Mouse (Mus musculus) induced T-regulatory cell, adult 2 months (primary cell): ENCODE data around the gene Sufu.

Experiments used
- DNase-seq: peaks from one replicate; pipeline ENCODE4 v3.0.0-alpha.2; 2012; ENCODE audit warnings: low read depth

The Sufu gene

DNA sequence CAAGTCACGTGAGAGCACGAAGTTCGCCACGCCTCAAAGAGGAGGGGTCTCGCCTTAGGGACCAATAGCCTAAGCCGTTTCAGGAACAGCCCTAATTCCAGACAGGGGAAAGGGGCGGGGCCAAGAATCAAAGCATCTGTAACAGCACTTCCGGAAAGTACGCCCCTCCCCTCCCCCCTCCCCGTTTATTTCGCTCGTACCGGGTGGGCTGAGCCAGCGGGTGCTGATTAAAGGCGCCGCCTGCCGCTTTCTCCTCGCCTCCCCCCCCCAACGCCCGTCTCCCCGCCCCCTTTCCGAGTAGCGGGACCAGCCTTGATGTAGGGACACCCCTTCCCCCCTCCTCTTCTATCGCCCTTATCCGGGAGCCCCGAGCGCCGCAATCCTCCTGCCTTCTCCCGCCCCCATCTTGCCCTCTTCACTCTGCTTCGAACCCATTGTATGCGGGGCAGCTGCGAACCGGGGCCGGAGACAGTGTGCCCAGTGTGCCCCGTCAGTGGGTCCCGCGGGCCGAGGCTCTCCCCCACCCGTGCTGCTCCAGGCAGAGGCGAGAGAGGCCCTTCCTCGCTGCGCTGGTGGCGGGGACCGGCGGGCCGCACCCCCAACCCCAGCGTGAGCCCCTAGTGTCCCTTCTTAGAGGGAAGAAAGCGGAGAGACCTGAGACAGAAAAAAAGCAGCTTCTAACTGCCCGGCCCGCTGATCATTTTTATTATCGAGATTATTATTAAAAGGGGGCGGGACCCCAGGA, 103.3 kb downstream of the Sufu start:
- peak; percentile 100 for DNase-seq

GRCm38 (mm10) chr19:46500581-46501341, 104.1 kb downstream of the Sufu start:
- DNase-seq: peak; percentile 64

GRCm38 (mm10) chr19:46501401-46502068, 104.8 kb downstream of the Sufu start, which contains the start of gene Trim8:
Gene Trim8 (plus strand): TSS chr19:46501702.
- DNase-seq: peak; percentile 78

DNA sequence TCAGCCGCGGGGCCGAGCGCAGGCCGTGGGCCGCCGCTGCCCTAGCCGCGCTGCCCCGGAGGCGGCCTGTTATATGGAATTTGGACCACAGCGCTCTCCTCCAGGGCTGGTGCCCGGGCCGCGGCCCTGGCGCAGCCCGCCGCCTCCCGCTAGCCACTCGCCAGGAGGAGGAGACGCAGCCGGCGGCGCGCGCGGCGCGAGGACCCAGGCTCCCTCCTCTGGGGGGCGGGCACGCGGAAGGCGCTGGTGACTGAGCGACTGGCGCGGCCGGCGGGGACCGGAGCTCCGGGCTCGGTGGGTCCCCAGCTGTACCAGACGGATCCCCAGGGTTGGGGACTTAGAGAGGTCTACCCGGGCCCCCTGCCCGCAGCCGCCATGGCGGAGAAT, 105.4 kb downstream of the Sufu start:
- DNase-seq: peak; percentile 82

GRCm38 (mm10) chr19:46502471-46503166, 105.9 kb downstream of the Sufu start:
- DNase-seq: peak; percentile 87

- peak; percentile 92 for DNase-seq
These were observed 106.8 kb downstream of the Sufu start for GRCm38 (mm10) chr19:46503351-46504084.

DNA sequence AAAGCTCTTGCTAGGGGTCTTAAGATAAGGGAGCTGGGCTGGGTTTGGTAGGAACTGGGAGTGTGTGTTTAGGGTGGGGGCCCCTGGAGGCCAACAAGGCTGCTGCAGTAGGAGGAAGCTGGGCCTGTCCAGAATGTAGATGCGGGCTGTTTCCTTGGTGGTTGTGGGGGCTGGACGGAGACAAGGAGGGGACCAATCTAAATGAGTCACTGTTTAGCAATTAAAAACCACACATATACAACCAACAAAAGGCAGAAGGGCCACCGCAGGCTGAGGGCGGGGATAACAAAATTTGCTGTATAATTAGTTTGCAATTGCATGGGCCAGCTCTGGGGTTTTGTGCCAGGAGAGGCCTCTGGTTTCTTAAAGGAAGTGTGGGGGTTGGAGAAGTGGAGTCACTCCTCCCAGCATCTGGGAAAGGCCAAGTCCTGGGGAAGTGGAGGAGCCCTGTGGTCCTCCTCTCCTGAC, 107.4 kb downstream of the Sufu start:
- DNase-seq: no peak

- no peak for DNase-seq
These were observed 108.2 kb downstream of the Sufu start for GRCm38 (mm10) chr19:46504822-46505417.

DNA sequence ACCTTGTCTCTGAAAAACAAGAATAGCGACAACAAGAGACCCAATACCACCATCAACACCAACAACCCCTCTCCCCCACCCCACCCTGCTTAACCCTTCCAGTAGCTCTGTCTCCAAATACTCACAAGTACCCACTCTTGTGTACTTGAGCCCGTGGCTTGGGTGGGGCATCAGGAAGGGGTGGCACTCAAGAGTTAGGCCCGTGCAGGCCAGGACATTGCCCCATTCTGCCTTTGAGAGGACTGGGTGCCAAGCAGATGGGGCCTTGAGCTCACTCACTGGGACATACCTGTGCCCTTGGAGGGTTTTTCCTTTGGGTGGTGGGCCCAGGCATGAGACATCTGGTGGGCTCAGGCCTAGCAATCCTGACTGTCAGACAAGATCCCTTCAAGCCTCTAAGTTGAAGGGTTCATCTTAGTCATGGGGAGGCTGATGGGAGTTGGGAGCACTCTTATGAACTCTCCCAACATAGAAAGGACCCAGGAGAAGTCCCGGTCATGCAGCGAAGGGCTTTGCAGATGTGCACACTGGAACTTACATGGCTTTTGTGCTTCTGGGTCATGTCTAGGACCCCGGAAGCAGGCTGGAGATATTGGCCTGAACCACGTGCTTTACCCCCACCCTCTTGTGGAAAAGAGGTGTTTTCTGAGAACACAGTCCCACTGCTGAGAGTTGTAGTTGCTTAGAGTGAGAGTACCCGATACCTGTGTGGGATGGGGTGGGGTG, 109.1 kb downstream of the Sufu start:
- no peak for DNase-seq

- DNase-seq: no peak
These were observed 109.6 kb downstream of the Sufu start for GRCm38 (mm10) chr19:46506372-46506717.

- no peak for DNase-seq
These were observed 110.5 kb downstream of the Sufu start for GRCm38 (mm10) chr19:46507181-46507581.

DNA sequence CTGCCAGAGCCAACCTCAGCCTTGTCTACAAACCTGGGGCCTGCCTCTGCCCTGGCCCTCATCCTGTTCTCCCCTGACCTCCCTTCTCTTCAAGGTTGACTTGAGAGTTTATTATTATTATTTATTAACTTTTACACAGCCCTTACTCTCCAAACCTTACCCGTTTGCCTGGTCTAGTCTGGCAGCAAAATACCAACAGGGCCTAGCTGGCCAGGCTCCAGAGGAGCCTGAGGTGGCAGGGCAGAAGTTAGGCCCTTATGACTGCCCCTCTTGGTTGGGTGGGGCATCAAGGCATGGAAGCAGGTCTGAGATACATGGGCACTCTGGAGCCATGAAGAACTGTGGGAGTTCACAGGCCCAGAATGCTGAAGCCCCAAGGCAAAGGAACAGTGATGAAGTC, 111.1 kb downstream of the Sufu start:
- no peak for DNase-seq

DNA sequence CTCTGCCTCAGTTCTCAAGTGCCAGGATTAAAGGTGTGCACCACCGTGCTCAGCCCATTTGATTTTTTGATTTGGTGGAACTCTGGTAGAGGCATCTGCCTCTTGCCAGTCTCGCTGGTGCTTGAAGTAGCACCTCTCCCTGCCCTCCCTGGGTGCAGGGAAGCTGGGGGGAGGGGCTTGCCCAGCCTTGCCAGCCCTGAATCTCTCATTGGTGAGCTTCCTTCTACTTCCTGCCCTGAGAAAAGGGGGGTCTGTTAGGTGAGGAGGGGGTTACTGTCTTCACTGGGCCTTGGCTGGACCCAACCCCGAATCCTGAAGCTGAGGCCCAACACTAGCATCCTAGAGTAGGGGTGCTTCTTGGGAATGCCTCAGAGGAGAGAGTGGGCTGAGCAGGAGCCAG, 112.0 kb downstream of the Sufu start:
- DNase-seq: no peak

DNA sequence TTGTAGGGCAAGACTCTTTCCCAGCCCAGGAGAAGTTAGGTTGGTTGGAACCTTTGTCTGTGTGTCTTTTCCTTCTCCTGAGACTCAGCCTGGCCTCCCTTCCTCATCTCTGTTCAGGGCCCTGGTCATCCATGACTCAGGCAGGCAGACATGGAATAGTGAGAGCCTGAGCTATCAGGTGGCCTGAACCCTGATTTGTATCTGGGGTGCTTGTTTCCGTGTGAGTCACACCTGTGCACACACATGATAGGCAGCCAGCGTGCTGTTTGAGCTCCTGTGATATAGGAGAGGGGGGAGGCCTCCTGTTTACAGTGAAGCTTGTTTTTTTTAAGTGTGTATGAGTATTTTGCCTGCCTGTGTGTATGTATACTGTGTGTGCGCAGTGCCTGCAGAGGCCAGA, 112.5 kb downstream of the Sufu start:
- DNase-seq: peak; percentile 55

- no peak for DNase-seq
These were observed 113.0 kb downstream of the Sufu start for GRCm38 (mm10) chr19:46509736-46510135.

DNA sequence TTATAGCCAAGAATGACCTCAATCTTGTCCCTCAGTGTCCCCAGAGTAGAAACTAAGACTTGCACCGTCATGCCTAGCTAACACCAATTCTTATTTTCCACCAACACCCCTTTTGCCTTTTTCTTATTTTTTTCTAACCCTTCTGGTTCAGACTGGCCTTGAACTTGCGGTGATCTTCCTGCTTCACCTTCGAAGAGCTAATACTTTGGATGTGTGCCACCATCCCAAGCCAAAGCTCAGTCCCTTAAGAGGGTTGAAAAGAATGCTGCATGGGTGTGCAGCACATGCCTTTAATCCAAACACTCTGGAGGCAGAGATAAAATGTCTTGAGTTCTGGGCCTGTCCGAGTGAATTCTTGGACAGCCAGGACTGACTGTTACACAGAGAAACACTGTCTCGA, 113.7 kb downstream of the Sufu start:
- DNase-seq: no peak

DNA sequence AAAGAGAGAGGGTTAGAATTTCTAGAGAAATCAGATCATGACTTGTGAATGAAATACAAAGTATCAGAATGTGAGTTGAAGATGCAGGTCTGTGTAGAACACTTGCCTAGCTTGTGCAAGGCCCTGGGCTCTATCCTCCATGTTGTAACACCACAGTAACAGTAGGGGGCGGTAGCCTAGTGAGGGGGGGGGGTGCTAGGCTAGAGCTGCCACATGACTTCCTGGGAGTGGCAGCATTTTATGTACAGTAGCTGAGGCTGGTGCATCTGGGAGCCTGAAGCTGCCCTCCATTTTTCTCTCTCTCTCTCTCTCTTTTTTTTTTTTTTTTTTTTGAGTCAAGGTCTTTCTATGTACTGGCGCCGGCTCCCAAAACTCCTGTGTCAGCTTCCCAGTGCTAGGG, 114.1 kb downstream of the Sufu start:
- DNase-seq: peak; percentile 81

DNA sequence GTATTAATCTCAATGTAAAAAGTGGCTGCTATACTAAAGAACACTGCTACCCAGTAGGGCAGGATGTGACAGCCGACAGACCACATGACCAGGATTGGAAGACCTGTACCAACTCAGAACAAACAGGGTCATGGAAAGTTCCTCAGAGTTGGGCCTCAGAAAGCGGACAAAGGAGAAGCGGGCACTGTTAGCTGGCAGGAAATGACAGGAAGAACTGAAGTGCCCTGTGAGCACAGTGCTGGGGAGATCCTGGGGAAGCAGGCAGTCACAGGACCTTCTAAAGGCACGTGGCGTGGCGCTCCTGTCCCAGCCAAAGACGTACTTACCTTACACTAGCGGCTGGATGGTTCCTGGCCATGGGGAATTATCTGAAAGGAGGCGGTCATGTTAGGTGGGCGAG, 114.6 kb downstream of the Sufu start:
- peak; percentile 83 for DNase-seq

GRCm38 (mm10) chr19:46514387-46514786, 117.7 kb downstream of the Sufu start:
- DNase-seq: peak; percentile 7

DNA sequence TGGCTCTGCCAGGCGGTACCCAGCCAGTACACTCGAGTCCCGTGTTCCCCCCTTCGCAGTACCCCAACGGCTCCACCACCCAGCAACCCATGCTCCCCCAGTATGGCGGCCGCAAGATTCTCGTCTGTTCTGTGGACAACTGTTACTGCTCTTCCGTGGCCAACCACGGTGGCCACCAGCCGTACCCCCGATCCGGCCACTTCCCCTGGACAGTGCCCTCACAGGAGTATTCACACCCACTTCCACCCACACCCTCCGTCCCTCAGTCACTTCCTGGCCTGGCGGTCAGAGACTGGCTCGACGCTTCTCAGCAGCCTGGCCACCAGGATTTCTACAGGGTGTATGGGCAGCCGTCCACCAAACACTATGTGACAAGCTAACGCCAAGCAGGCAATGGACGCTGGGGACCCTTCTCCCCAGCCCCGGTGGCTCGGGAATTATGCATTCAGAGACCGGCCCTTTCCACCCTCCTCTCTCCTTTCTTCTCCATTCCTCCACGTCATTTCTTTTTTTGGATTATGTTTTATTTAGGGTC, 118.7 kb downstream of the Sufu start:
- DNase-seq: no peak
